Mouse (Mus musculus) liver, postnatal 0 days (tissue): ENCODE results near the gene Ccnt1. TPM values are rescaled to one million over a fixed set of nuclear protein-coding genes. Genes with fewer than 3 reads are reported as not detected.

Experiments
- ATAC-seq: fragments of 200-750 bp; cut with Nextera tagmentation; 2 replicates; pipeline ENCODE4 v1.8.0; 2017; ENCODE audit warnings: mild to moderate bottlenecking, moderate library complexity
- DNase-seq: peaks from one replicate; pipeline ENCODE4 v3.0.0-alpha.2; 2016
- H3K27ac ChIP-seq: fragments of 300-500 bp; sonication (generic); 2 replicates; pipeline ENCODE4 v1.5.1; 2014; ENCODE audit warnings: antibody characterized with exemption, moderate library complexity, mild to moderate bottlenecking, low read depth
- H3K27me3 ChIP-seq: fragments of 300-500 bp; sonication (generic); 2 replicates; pipeline ENCODE4 v1.6.1; 2014; ENCODE audit warnings: low read length, control low read depth, mixed read lengths; ENCODE audit not compliant: insufficient read depth
- H3K36me3 ChIP-seq: fragments of 300-500 bp; sonication (generic); replicated peaks from 2 replicates; pipeline ENCODE4 v1.6.1; 2014; ENCODE audit warnings: mild to moderate bottlenecking, control low read depth, low read length, moderate library complexity, mixed read lengths; ENCODE audit not compliant: insufficient read depth
- H3K4me1 ChIP-seq: fragments of 300-500 bp; sonication (generic); 2 replicates; pipeline ENCODE4 v1.6.1; 2014; ENCODE audit warnings: antibody characterized with exemption, mild to moderate bottlenecking, control low read depth; ENCODE audit not compliant: insufficient read depth
- H3K4me2 ChIP-seq: fragments of 300-500 bp; sonication (generic); 2 replicates; pipeline ENCODE4 v1.6.1; 2014; ENCODE audit warnings: low read depth, mild to moderate bottlenecking, low read length, moderate library complexity, mixed read lengths
- H3K4me3 ChIP-seq: fragments of 300-500 bp; sonication (generic); 2 replicates; pipeline ENCODE4 v1.5.1; 2014; ENCODE audit warnings: low read depth, low read length
- H3K9ac ChIP-seq: fragments of 300-500 bp; sonication (generic); replicated peaks from 2 replicates; pipeline ENCODE4 v1.6.1; 2014; ENCODE audit warnings: mild to moderate bottlenecking, moderate library complexity
- H3K9me3 ChIP-seq: fragments of 300-500 bp; sonication (generic); 2 replicates; pipeline ENCODE4 v1.6.1; 2016; ENCODE audit warnings: mild to moderate bottlenecking, control low read depth, low read length, mixed read lengths
- CTCF ChIP-seq: sonication (generic); IDR thresholded peaks from 2 replicates; pipeline ENCODE4 v1.5.1; 2016; ENCODE audit warnings: antibody characterized with exemption, low read depth
- EP300 ChIP-seq: IDR thresholded peaks from 2 replicates; pipeline ENCODE4 v1.6.1; 2016; ENCODE audit warnings: antibody characterized with exemption, low read depth, mild to moderate bottlenecking
- WGBS: fragments of 180-500 bp; shearing (Covaris S2); extraction: QIAGEN DNeasy Blood & Tissue Kit; methylation state at CpG from one replicate; pipeline ENCODE4 v1.1.7; 2014; ENCODE audit not compliant: insufficient replicate concordance; 5-methylcytosine and 5-hydroxymethylcytosine counted together
- polyA plus RNA-seq: library from polyadenylated mRNA; unstranded; fragments of >200 nt; fragmentation: Nextera tagmentation; extraction: Ambion mirVana; gene quantifications from 2 replicates; pipeline ENCODE4 v1.2.1, GENCODE M21; 2015

The Ccnt1 gene
- 14.9 and 17.0 TPM in 2 replicates for polyA plus RNA-seq

DNA sequence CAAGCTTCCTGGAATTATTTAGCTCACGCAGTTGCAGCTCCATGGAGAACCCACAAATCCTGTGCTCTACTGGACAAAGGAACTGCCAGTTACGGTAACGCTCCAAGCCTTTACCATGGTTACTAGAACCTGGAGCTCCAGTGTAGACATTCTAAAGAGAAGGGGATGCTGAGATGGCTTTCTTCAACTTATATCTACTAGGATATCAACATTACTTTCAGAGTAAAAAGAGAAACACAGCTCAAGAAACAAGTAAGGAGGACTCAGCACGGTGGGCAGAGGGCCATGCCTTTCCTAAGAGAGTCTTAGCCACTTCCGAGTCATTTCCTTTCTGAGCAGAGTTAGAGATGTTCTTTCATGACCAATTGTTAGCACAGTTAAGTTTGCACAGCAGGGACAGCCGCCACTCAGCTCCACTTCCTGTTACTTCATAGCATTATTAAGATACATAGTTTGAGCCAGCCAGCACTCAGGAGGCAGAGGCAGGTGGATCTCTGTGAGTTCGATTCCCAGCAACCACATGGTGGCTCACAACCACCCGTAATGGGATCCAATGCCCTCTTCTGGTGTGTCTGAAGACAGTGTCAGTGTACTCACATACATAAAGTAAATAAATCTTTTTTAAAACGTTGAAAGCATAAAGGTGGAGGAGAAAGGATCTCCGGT lies at the start of gene Ccnt1, which contains the start of gene 4930415O20Rik:
TSS of gene Ccnt1 (minus strand) at position 51 of the 666 bp plus-strand sequence.
TSS of gene 4930415O20Rik (plus strand) at position 132 of the 666 bp plus-strand sequence.
- no peak for DNase-seq
- Histone ChIP-seq H3K27me3 (no peaks in the 10 kb centered on the region), H3K9me3 (no peaks in the 10 kb centered on the region), H3K9ac (no peak within 1 kb of the TSS), H3K4me2 (no peak within 1 kb of the TSS), H3K4me3 (no peak within 1 kb of the TSS), H3K36me3 (no peaks in the 10 kb centered on the region), H3K27ac (no peak within 1 kb of the TSS), H3K4me1 (peaks cover 13% of the 10 kb centered on the region)
- TF ChIP-seq EP300 (no peak), CTCF (no peak)
- 54% methylated on average over 10 of the region's 10 CpGs for WGBS
- no peak for ATAC-seq

DNA sequence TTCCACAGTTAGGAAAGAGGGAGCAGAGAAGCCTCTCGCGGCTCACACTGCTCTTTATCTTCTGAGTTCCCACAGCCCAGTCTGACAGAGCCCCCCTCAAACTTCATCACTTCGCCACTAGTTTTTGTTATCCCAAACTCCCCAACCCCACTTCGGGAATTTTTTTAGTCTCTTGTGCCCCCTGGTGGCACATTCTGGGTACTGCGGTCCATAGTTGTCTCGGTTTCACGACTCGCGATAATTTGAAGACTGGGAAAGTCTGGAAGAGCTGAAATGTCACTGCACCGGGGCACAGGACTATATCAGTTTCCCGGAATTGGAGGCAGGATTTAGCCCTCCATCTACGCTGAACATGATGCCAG lies 46.4 kb upstream of the Ccnt1 start:
- no peaks in the 10 kb centered on the region for H3K9me3 ChIP-seq
- H3K27me3 ChIP-seq = peaks cover 9% of the 10 kb centered on the region; the same call in 1 of the 2 replicates
- peak; percentile 85 for DNase-seq
- TF ChIP-seq CTCF (peak; percentile 93), EP300 (no peak)
- peaks cover 4% of the 10 kb centered on the region for H3K4me1 ChIP-seq
- H3K4me2 ChIP-seq = peak overlapping the region; percentile 44
- H3K9ac ChIP-seq = peak overlapping the region; percentile 34; the same call in 1 of the 2 replicates
- ATAC-seq = peak; percentile 73
- no peaks in the 10 kb centered on the region for H3K36me3 ChIP-seq
- H3K4me3 ChIP-seq = 0 out of 2 replicates have a peak overlapping the region, but pooled peaks have one; percentile 17
- H3K27ac ChIP-seq = no peak overlapping the region
- WGBS = 1% methylated on average over 12 of the region's 12 CpGs

DNA sequence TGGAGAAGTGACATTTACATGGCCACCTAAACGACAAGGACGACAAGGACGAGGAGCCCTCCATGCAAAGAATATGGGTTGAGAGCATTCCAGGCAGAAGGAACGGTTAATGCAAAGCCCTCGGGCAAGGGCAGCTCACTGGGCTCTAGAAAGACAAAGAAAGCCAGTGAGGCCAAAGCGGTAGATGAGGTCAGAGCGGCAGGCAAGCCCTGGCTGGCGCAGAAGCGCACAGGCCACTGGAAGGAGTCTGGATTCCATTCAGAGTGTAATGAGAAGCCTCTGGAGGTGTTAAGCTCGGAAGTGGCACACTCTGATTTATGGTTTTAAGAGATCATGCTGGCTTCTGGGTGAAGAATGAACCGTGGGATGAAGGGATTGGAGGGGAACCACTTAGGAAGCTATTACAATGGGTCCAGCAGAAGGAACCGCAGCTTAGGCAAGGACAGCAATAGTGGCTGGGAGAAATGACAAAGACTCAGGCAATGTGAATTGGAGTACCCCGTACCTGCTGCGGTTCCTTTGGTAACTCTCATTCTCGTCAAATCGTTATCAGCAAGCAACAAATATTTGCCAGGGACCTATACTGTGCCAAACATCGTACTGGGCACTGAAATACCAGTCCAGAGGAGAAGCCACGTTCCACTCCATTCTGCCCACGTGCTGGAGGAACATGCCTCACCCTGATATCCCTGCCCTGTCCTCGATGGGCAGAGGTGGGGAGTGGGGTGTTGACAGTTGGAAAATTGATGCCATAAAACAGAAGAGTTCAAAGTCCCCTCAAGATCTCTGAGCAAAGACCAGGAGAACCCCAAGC lies 45.8 kb upstream of the Ccnt1 start:
- peak overlapping the region; percentile 44 for H3K4me2 ChIP-seq
- no peaks in the 10 kb centered on the region for H3K9me3 ChIP-seq
- TF ChIP-seq EP300 (no peak), CTCF (no peak)
- 0 out of 2 replicates have a peak overlapping the region, but pooled peaks have one; percentile 17 for H3K4me3 ChIP-seq
- peaks cover 7% of the 10 kb centered on the region; the same call in 1 of the 2 replicates for H3K27me3 ChIP-seq
- no peak for DNase-seq
- no peak overlapping the region for H3K27ac ChIP-seq
- H3K4me1 ChIP-seq = peaks cover 4% of the 10 kb centered on the region
- peak; percentile 66 for ATAC-seq
- WGBS = 52% methylated on average over 20 of the region's 20 CpGs
- H3K9ac ChIP-seq = peak overlapping the region; percentile 34; the same call in 1 of the 2 replicates
- no peaks in the 10 kb centered on the region for H3K36me3 ChIP-seq

DNA sequence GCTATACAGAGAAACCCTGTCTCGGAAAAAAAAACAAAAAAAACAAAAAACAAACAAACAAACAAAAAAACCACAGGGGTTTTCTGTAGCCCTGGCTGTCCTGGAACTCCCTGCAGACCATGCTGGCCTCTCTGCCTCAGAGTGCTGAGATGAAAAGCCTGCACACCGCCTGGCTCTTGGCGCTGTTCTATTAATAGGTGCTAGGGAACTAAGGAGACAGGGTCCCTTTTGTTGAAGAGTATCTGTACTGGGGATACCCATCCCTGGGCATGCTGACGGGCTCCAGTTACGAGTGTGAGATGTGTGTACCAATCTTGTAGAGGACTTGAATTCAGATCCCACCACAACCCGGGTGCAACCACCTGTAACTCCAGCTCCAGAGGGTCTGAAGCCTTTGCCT lies 45.0 kb upstream of the Ccnt1 start:
- peaks cover 7% of the 10 kb centered on the region; the same call in 1 of the 2 replicates for H3K27me3 ChIP-seq
- no peak for DNase-seq
- no peak overlapping the region for H3K9ac ChIP-seq
- ATAC-seq = no peak
- H3K36me3 ChIP-seq = no peaks in the 10 kb centered on the region
- no peak overlapping the region for H3K27ac ChIP-seq
- no peaks in the 10 kb centered on the region for H3K9me3 ChIP-seq
- TF ChIP-seq EP300 = no peak
- no peak for TF ChIP-seq CTCF
- WGBS = 74% methylated on average over 6 of the region's 6 CpGs
- H3K4me1 ChIP-seq = peaks cover 4% of the 10 kb centered on the region
- no peak overlapping the region for H3K4me2 ChIP-seq
- H3K4me3 ChIP-seq = no peak overlapping the region

DNA sequence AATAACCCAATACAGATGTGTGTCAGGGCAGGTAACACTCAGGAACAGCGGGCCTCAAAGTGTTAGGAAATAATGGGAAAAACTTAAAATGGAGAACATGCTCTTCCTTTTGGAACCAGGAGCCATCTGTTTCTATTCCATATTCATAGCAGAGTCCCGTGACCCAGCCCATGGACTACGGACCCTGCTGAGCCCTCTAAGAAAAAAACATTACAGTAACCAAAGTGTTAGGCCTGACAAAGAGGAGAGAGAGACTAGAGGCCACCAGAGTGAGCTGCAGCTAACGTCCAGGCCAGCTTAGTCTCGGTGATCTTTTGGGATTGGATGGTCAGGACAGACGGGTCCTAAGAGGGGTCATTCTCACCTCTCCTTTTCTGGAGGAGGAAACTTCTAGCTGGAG lies 44.2 kb upstream of the Ccnt1 start:
- no peak overlapping the region for H3K4me3 ChIP-seq
- TF ChIP-seq CTCF = no peak
- TF ChIP-seq EP300 = no peak
- DNase-seq (no peak), ATAC-seq (no peak)
- peaks cover 7% of the 10 kb centered on the region; the same call in 1 of the 2 replicates for H3K27me3 ChIP-seq
- H3K4me1 ChIP-seq = peaks cover 8% of the 10 kb centered on the region
- H3K36me3 ChIP-seq = no peaks in the 10 kb centered on the region
- H3K27ac ChIP-seq = no peak overlapping the region
- H3K4me2 ChIP-seq = no peak overlapping the region
- WGBS = 54% methylated on average over 6 of the region's 6 CpGs
- H3K9ac ChIP-seq = no peak overlapping the region
- H3K9me3 ChIP-seq = no peaks in the 10 kb centered on the region

DNA sequence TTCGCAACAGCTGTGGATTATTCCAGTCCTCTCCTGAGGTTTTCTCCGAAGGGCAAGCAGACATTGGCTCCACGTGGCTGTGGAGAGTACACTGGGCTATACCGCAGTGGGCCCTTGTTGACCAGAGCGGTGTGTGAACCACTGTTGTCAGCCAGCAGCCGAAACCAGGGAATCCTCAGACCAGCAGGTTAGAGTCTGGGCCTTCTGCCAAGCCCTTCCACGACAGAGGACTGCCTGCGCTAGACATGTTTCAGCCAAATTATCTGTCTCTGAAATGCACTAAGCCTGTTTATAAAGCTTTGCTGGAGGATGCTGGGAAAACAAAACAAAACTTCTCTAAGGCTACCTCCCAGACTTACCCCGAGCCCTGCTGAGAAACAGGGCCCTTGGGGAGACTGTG lies 43.8 kb upstream of the Ccnt1 start:
- ATAC-seq = no peak
- Histone ChIP-seq H3K9me3 (no peaks in the 10 kb centered on the region), H3K9ac (no peak overlapping the region), H3K27me3 (peaks cover 7% of the 10 kb centered on the region; the same call in 1 of the 2 replicates), H3K4me2 (no peak overlapping the region), H3K4me1 (peaks cover 8% of the 10 kb centered on the region), H3K36me3 (no peaks in the 10 kb centered on the region), H3K4me3 (no peak overlapping the region), H3K27ac (0 out of 2 replicates have a peak overlapping the region, but pooled peaks have one; percentile 13)
- TF ChIP-seq EP300 (no peak), CTCF (no peak)
- WGBS = 54% methylated on average over 9 of the region's 9 CpGs
- DNase-seq = peak; percentile 57
